Mouse (Mus musculus): Measurements from ENCODE around the gene Lamc2.

DNA sequence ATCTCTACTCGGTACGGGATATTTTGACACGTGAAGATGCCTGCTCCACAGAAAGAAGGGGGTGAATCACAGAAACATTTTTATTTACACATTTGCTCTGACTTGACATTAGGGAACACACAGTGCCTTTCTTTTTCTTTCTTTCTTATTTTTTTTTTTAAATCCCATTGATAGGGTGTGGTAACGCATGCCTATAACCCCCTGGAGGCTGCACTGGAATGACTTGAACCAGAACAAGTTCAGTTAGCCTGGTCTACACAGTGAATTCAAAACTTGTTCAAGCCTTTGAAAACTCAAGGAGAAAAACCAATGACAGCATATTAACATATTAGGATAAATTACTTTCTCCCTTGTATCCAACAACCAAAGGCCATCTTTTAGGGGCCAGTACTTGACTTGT lies 27.1 kb downstream of the Lamc2 start:
- TF ChIP-seq EP300 (IDR thresholded peaks at IDR 0.05): no peak
- no peak for TF ChIP-seq CTCF (IDR thresholded peaks at IDR 0.05)
